Comparison of ENCODE assay signal across 11 mouse cellular contexts in the genomic region with DNA sequence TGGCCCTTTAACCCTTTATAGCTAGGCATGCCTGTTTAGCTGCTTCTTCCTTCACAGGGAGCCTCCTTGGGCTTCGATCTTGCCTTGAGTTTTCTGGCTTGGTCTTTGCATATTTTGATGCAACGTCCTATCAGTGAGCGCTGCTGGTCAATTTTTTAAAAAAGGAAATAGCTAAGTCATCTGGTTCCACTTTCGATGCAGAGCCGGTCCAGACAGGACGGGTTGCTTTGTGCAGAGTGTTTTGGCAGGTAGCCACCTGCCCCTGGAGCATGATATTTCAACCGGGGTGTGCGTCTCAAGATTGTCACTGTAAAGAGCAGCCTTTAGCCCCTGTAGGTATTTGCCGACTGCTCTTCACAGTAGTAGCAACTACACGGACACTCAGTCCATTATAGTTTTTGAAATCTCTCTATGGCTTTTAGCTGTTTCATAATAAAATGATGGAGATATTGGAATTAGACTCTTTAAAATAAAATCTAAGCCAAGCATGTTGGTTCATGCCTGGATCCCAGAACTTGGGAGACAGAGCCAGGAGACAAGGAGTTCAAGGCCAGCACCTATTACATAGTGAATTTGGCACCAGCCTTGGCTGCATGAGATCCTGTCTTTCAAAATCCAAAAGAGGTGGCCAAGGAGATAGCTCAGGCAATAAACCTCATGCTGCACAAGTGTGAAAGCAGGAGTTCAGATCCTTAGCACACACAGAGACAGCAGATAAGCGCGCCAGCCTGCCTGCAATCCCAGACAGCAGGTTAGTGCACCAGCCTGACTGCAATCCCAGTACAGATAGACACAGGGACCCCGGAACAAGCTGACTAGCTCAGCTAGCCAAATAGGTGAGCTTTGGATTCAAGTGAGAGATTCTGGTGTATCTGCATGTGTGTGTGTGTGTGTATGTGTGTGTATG. TPM values are rescaled to one million over a fixed set of nuclear protein-coding genes. Genes with fewer than 3 reads are reported as not detected.
A peak's percentile ranks its signal among the peaks of the same experiment; 100 is the strongest.
DNase-seq lines count a peak whose midpoint lies in the region; ATAC-seq lines count a peak whose summit lies in the region.
"Had no signal": no experiment of that assay in that cellular context is flagged by ENCODE, and none has a peak within 500 bp of the region (broad histone marks: within the 10 kb centered on the region; RNA-seq: fewer than 3 reads in every experiment).

No protein-coding gene starts in this region.

- intact Hi-C loops in gastrocnemius, postnatal 14 days (cut with DNase I; ENCODE audit: low total_unique reads) = no loop called here
- intact Hi-C loops in left cerebral cortex, postnatal 36 days (cut with DNase I) = no loop called here

- H3K36me3 ChIP-seq in lung, embryonic 16.5 days (ENCODE audit: control insufficient read depth, insufficient read depth, low read length) = no peaks in the 10 kb centered on the region
- H3K36me3 ChIP-seq in forebrain, embryonic 14.5 days (ENCODE audit: control insufficient read depth, insufficient read depth, low read length) = no peaks in the 10 kb centered on the region
- H3K36me3 ChIP-seq: neural tube, embryonic 13.5 days had no signal

- no peaks in the 10 kb centered on the region for H3K27me3 ChIP-seq in lung, embryonic 16.5 days (ENCODE audit: control insufficient read depth, insufficient read depth, low read depth, low read length)
- no peaks in the 10 kb centered on the region for H3K27me3 ChIP-seq in forebrain, embryonic 14.5 days (replicated peaks; ENCODE audit: control insufficient read depth, insufficient read depth, low read length)
- H3K27me3 ChIP-seq: neural tube, embryonic 13.5 days had no signal

- peaks cover 2% of the 10 kb centered on the region; the same call in 1 of the 2 replicates for H3K4me1 ChIP-seq in lung, embryonic 16.5 days (replicated peaks; ENCODE audit: control insufficient read depth, insufficient read depth, low read length)
- H3K4me1 ChIP-seq in forebrain, embryonic 14.5 days (ENCODE audit: control insufficient read depth, insufficient read depth, low read length) = no peaks in the 10 kb centered on the region; the same call in 1 of the 2 replicates
- H3K4me1 ChIP-seq: neural tube, embryonic 13.5 days had no signal

- H3K4me2 ChIP-seq in lung, embryonic 16.5 days (ENCODE audit: low read depth, low read length) = 0 out of 2 replicates have a peak overlapping the region, but pooled peaks have one; percentile 8
- H3K4me2 ChIP-seq in forebrain, embryonic 14.5 days (ENCODE audit: low read length) = no peak overlapping the region
- H3K4me2 ChIP-seq: neural tube, embryonic 13.5 days had no signal

- H3K9me3 ChIP-seq in lung, embryonic 16.5 days (ENCODE audit: control insufficient read depth, low read length) = no peaks in the 10 kb centered on the region
- no peaks in the 10 kb centered on the region for H3K9me3 ChIP-seq in forebrain, embryonic 14.5 days (replicated peaks; ENCODE audit: control insufficient read depth, low read length)
- H3K9me3 ChIP-seq: neural tube, embryonic 13.5 days had no signal

- H3K4me3 ChIP-seq in lung, embryonic 16.5 days (ENCODE audit: low read length) = no peak overlapping the region
- no peak overlapping the region for H3K4me3 ChIP-seq in forebrain, embryonic 14.5 days (ENCODE audit: low read depth, low read length)
- H3K4me3 ChIP-seq: neural tube, embryonic 13.5 days had no signal

- H3K9ac ChIP-seq in lung, embryonic 16.5 days (ENCODE audit: low read length) = no peak overlapping the region
- H3K9ac ChIP-seq in forebrain, embryonic 14.5 days (ENCODE audit: low read length) = no peak overlapping the region
- H3K9ac ChIP-seq: neural tube, embryonic 13.5 days had no signal

- H3K27ac ChIP-seq in lung, embryonic 16.5 days (ENCODE audit: low read length) = no peak overlapping the region; the same call in none of the 2 replicates
- H3K27ac ChIP-seq in forebrain, embryonic 14.5 days (ENCODE audit: low read depth, low read length) = no peak overlapping the region
- H3K27ac ChIP-seq: kidney, postnatal 0 days; neural tube, embryonic 13.5 days had no signal

- WGBS in lung, embryonic 16.5 days = 41% methylated on average over 13 of the region's 13 CpGs
- WGBS in forebrain, embryonic 14.5 days = 82% methylated on average over 13 of the region's 13 CpGs

- peak; percentile 28 for DNase-seq in embryo, embryonic 11 days
- no peak for DNase-seq in embryo, embryonic 9.5 days (ENCODE audit: extremely low spot score)
- DNase-seq in B cell, adult 2 months = peak; percentile 23 to 28
- DNase-seq in gastrocnemius, postnatal 14 days = peak; percentile 39
- no peak for DNase-seq in forebrain, embryonic 14.5 days (ENCODE audit: low spot score)
- DNase-seq in left cerebral cortex, postnatal 36 days (ENCODE audit: low spot score in 2 of 2) = no peak
- DNase-seq in spleen, adult 12 weeks (ENCODE audit: low spot score) = no peak
- DNase-seq: cerebellum, adult 18-20 months had no signal

- peak; percentile 52; the same call in 1 of the 2 replicates for ATAC-seq in lung, embryonic 16.5 days (ENCODE audit: low read depth)
- no peak for ATAC-seq in forebrain, embryonic 14.5 days

RNA-seq across cellular contexts. Expression of a gene that starts 41.6 kb away (rescaled TPM):
- 10 to 100 TPM; 18.1 to 19.7 TPM for total RNA-seq in gastrocnemius, postnatal 14 days (2021)
- 97.6 and 99.5 TPM in 2 replicates for polyA plus RNA-seq in lung, embryonic 16.5 days (2015; fragmentation: Nextera tagmentation; extraction: Ambion mirVana)
- 120 and 133 TPM in 2 replicates for polyA plus RNA-seq in forebrain, embryonic 14.5 days (2014; fragmentation: Nextera tagmentation; extraction: Ambion mirVana)
- 10 to 100 TPM; 78.2 to 89.0 TPM for total RNA-seq in left cerebral cortex, postnatal 36 days (2021)

Comparison
In these comparisons a context has a peak if more than half of its experiments do, and no peak if none do; other contexts are left out.
1. DNase-seq: peak in embryo, embryonic 11 days (single experiment), B cell, adult 2 months (2 of 2) and gastrocnemius, postnatal 14 days (single experiment); none in embryo, embryonic 9.5 days (single experiment), forebrain, embryonic 14.5 days (single experiment), left cerebral cortex, postnatal 36 days (0 of 2) and spleen, adult 12 weeks (single experiment).